Mouse (Mus musculus) thymus, postnatal 36 days (tissue): ENCODE results near the gene Dact2.
A peak's percentile ranks its signal among the peaks of the same experiment; 100 is the strongest.

Source experiments
- DNase-seq, 2 experiments: peaks; one replicate each; pipeline ENCODE4 v3.0.0; 2022; ENCODE audit warnings: mixed read lengths in 2 of 2

Gene Dact2

DNA sequence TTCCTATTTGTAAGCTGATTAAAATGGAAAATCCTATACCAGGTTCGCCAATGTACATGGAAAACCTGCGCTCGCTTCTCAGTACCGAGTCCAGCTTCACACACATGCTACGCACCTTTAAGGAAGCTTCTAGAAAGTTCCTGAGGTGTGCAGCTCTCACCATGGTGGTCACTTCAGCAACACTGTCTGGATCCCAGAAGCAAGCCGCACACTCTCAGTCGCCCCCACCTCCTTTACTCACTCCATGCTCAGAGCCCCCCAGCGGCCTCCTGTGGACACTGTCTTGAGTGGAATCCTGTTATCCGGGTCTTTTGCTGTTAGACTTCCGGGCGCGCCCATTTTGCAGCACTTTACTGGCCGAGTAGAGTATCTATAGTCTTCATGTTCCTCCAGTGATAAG is at the start of gene Dact2:
TSS of gene Dact2 (minus strand) at position 244 of the 400 bp plus-strand sequence.
- DNase-seq, result no peak

DNA sequence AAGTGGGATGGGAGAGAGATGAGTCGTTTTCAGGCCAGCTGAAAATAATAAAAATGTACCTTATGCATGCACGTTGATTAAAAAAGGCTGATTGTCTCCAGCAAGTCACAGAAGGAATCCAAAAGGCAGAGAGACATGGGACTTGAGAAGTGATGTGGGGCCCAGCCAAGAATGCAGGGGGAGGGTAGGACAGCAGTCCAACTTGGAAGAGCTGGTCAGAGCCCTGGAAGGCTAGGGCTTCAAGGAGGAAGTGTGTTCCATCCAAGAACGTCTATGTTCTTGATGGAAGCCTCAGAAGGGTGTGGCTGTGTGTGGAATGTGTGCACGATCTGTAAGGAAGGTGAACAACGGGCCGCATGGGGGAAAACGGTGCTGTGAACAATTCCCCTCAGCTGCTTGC is 48.4 kb upstream of the Dact2 start:
- DNase-seq, result no peak

DNA sequence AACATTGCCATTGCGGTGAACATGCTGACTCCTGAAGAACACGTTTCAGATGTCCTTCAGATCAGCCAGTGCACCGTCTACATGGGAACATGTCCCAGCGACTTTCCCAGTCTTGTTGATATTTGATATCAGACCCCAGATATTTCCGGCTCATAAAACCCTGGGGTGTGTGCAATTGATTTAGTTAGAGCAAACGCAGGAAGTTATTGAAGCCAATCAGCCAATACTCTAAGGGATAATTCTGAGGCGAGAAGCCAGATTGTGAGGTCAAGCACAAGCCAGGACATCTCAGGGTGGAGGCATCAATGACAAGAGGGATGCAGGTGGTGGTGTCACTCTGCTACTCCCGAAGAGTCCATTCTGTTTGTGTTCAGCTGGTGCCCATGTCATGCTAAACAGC is 46.3 kb upstream of the Dact2 start:
- DNase-seq, result no peak

DNA sequence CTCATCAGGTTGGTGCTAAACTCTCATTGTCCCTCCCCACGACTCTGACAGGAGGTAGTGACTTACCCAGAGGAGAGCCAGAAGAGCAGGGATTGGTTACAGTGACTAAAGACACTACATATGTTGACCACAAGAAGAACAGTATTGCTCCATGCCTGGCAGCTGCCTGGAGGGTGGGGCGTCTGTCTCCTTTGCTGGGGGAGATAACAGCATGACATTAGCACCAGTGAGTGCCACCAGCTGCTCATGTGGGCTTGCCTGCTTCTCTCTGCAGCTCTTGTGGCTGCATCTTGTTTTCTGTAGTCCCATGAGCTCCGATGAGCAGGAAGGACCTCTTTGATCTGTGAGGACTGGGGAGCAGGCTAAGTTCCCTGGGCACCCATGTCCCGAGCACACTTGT is 45.5 kb upstream of the Dact2 start:
- DNase-seq, result no peak

DNA sequence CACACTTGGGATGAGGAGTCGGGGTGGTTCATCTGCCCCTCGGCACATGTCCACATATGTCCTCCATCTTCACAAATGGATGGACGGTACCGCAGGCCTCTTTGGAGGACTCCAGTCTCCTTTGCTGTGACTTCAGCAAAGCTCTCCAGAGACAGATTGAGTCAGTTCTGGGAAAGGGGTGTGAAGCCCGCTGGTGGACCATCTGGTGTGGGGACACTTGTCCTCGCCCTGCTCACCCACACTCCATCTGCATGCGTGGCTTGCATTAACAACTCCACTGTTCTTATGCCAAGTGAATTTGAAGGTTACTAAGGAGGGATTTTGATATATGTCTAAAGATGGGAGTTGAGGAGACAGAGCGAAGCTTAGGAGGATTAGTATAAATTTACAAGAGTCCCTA is 43.8 kb upstream of the Dact2 start:
- DNase-seq, result no peak

DNA sequence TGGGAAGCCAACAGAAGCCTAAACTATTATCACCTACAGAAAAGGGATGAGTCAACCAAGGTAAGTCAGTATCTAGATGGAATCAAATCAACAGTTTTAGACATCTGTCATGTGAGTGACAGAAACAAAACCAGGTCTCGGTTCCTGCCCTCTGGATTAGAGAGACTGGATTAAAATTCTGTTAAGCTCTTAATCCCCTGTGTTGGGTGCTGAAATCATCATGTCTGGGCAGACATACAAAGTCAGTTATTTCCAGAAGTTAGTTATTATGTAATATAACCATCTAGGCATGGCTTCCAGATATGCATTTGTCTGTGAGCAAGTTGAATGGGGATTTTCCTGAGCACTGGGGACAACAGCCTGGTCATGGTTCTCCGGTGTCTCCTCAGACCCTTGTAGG is 42.2 kb upstream of the Dact2 start:
- no peak for DNase-seq

DNA sequence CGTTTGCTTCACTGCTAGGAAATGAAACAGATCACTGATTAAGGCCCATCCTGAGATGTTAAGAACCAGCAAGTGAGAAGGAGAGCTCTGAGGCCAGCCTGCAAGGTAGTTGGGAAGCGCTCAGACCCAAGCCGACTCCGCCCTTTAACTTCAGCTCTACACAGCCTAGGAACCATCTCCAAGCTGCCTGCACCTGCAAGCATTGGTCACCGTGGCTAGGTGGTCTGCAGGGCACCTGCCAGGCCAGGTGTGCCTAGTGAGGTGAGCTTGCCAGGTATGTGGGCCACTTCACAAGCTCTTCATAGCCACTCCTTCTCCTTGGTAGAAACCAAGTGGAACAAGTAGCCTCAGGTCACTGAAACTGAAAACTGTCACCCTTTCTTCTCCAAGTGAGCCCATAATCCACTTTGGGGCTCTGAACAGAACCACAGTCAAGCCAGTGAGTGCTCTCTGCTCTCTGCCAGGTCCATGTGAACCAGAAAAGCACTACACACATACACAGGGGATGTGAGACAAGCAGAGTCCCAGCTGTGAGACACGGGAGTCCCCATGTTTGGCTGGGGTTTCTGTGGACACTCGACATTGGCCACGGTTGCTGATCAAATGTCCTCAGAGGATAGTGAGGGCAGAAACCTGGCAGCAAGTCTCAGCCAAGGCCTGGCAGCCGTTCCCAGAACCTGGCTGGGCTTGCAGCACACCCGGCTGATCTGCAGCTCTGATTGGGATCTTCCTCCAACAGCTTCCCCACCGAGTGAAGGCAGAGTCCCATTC is 40.3 kb upstream of the Dact2 start:
- DNase-seq, result no peak

DNA sequence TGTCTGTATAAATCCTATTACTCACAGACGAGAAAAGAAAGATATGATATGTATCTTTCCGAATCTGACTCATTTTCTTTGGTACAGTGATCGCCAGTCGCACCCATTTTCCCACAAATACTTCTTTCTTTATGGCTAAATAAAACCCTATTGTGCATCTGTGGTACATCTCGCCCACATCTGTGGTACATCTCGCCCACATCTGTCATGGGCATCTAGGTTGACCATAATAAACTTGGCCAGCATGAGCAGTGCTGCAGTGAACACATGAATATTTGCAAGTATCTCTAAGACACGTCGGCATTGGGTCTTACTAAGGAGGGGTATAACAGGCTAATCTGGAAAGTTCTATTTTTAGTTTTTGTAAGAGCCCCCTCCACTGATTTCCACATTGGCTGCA is 38.5 kb upstream of the Dact2 start:
- no peak for DNase-seq

DNA sequence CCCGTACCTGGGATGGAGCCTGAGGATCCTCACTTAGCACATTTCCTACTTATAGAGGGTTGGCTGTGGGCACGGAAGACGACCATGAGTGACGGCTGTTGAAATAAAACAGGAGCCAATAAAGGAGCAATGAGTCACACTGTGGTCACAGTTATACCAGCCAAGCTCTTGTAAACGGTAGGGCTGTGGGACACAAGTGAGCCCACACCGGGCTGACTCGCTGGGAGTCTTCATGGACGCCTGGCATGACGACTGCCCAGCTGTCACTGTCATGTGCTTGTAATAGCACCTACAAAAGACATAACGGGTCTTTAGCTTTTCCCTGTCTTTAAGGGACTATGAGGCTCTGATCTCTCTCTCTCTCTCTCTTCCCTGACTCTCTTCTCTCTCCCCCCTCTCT is 35.9 kb upstream of the Dact2 start:
- DNase-seq, result no peak

DNA sequence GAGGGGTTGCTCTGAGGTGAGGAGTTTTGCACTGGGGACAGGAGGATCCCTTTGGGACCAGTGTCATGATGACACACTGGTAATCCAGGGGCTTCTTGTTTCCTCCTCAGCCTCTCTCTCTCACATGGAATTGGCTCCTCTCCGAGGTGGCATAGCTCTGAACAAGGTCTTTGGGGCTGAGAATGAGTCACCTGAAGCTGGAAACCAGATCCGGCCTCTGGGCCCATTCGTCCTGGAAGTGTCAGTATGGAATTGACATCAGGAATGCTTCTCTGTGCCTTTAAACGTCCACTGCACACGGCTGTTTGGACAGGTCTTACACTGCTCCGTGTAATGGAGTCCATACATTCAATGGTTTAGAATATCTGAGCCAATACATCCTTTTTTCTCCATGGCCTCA is 33.0 kb upstream of the Dact2 start:
- no peak for DNase-seq

DNA sequence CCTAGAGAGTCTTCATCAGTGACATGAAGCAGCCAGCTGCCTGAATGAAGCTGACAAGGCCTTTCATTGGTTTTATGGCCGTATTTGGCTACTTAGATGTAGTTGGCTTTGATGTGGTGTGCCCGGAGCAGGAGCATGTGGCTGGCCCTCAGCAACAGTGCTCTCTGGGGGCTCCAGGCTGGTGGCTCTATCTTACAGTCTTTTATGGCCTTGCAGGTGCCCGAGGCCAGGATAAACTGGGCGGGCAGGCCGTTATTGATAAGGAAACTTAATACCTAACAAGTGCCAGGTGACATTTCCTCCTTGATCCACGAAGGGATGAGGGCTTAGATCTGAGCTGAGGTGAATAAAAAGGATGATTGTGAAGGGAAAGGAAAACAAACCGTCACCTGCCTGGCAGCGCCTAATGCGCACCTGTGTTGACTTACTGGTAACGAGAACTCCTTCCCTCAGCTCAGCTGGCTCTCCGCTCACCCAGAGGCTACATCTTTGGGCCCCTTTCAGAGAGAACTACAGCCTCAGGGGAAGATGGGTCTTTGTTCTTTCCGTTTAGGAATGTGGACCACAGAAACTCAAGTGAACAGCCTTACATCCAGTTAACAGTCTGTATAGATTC is 30.8 kb upstream of the Dact2 start:
- no peak for DNase-seq

DNA sequence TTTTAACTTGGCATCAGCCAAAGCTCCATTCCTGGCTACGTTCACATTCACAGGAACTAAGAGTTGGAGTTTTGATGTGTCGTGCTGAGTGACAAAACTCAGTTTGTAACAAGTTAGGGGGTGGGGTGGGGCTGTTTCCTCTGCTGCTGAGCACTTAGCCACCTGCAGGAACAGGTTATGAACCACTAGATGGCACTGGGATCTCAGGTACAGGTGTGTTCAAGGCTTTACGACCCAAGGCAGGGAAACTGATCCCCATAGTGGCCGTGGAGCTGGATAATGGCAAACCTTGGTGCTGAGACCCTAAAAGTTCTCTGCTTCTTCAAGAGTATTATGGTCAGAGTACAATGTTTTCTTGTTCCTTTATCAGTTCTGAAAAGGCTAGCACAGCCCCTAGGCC is 29.6 kb upstream of the Dact2 start:
- no peak for DNase-seq

DNA sequence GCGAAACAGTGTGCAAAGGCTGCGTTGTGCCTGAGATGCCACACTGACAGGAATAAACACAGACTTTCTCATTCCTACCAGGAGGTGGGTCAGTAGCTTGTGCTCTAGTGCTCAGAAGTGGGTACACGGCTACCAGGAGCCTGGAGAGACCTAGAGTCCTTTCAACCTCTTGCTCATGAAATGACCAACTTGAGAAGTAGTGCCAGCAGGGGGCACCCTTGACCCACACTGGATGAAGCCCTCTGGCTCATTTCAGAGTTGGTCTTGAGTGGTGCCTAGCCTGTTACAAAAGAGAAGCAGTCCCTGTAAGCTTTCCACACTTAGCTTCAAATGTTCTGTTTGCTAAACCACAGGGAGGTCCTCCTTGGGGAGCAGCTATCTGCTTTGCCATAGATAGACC is 28.5 kb upstream of the Dact2 start:
- DNase-seq, result peak; percentile 15 to 25

DNA sequence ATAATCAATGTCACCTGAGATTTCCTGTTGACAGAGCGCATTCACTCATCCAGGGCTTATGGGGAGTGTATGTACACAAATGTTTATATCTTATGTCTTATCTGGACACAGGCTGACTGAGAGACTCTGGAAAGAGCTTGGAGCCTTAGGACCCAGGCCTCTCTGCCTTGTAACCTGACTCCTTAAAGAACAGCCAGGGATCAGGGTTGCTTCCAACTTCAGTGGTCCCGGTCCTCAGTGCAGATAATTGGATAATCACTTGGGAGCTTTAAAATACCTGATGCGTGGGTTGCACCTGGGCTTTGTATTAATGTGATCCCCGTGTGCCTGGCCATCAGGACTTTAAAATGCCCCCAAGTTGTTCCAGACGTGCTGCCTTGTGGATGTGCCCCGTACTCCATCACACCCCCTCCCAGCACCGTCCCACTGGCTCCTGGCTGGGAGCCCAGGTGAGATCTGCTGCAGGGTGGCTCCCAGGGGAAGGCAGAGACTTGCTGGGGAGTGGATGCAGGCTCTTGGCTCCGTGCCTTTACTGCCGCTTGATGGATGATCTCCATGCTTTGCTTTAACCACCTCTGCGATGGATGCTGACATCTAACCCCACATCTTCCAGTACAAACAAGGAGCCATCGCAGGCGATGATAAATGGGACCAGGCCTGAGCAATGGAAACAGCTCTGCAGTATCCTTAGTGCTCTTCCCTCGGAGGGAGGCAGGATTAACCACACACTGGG is 26.8 kb upstream of the Dact2 start:
- no peak for DNase-seq

DNA sequence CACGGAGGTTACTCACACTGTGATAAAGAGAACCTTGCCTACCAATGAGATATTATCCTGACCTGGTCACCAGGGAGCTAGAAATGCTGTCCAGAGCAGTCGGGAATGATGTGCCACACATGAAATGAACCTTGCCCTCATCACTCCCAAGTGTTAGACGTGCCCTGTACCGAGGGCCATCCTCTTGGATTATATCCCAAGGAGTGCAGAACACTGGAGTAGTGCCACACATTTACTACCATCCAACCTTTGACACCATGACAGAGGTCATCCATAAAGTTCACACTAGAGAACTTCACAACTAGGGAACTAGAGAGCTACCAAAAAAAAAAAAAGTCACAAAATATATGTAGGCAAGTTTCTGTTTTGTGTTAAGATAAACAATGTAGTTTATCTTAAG is 24.3 kb upstream of the Dact2 start:
- no peak for DNase-seq

DNA sequence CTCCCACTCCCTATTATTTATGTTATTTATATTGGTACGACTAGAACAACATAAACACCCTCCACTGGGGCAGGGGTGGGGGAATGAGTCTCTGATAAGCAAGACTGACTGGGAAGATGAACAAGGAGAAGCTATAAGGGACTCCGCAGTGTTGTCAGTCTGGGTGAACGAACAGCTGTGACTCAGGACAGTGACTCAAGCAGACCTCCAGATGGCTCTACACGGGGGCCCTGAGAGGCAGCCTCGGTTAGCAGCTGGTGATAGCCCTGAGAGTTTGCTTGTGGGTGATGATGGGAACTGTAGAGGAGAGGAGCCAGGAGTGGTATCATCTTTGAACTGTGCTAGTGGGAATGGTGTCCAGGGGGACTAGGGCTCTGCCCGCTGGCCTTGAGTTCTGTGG is 23.5 kb upstream of the Dact2 start:
- no peak for DNase-seq

DNA sequence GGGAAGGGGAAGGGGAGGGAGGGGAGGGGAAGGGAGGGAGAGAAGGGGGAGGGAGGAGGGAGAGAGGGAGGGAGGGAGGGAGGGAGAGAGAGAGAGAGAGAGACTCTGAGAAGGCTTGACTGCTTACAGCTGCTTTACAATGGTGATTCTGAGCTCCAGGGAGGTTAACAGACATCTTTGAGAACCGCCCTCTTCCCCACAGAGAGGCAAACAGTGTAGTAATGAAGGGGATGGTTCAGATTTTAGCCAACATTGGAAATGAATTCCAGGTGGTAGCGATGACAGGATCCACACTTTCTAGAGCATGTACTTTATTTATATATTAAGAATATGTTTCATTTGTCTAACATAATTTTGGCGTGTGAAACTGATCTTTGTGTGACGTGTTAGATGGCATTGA is 22.7 kb upstream of the Dact2 start:
- DNase-seq, result no peak

DNA sequence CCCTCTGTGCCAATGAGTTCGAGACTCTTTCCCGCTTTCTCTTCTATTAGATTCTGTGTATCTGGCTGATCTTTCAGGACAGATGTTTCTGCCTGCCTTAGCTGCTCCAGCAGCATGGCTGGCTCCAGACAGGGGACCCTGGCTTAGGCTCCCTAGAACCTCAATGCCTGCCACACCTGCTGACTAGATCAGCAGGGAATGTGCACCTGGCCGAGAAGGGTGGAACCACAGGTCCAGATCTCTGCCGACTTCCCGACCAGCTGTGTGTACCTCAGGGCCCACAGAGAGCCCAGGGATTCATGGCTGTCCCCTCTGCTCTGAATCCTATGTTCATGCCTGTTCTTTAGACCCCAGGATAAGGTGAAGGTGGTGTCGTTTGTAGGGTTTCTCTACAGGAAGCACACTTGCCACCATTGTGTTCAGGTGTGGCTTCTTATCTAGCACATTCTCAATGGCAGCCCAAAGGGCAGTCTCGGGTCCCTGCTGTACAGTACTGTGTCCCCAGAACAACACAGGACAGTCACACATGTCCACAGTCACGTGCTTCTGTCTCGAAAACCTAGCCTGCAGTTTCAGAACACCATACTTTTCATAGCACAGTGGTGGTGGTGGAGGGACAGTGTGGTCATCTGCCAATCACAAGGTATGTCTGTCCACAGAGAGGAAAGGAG is 22.0 kb upstream of the Dact2 start:
- no peak for DNase-seq

DNA sequence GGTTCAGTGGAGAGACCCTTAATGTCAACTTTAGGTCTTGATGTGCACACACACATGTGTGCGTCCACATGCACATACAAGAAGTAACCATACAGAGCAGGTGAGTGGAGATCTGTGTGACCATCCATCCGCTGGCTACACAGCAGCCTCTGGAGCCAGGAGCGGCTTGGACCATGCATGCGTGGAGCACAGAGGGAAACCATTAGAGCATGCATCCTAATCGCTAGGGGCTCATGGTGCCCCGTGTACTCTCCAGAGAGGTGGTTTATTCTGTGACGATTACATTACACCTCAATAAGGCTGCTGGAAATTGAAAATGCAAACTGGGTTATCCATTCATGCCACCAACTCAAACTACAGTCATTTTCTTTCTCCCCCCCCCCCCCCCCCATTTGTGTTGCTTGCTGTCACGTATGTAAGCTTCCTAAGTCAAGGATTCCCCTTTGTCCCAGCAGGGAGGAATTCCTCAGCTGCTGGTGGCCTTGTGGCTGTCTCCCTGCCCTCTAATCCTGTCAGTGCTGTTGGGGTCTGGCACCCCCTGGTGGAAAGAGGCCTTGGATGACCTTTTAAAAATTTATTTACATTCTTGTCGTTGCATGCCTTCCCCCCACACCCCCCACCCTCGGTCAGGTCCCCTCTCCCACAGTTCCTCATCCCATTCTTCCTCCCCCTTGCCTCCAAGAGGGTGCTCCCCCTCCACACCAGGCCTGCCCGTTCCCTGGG is 17.9 kb upstream of the Dact2 start:
- DNase-seq, result no peak

DNA sequence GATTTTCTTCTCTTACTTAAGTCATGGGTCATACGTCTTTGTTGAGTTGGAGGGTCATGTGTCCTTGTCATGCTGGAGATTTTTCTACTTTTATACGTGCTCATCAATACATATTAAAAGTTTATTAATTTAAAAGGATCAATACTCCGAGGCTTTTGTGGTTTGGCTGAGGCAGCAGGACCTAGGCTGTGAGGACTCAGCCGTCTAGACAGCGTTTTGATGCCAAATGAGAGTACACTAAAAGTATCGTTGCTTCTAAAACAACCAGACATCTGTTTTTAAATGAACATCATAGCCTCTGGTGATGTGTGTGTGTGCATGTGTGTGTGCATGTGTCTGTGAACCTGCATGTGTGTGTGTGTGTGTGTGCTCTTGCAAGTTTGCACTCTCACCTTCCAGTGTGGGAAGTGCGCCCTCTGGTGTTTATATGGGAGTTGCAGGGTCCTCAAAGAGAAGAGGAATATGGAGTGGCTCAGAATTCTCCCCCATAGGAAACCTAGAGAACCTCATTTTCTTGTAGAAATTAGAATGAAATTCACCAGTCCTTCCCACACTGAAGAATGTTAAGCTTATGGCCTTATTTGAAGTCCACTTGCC is 16.6 kb upstream of the Dact2 start:
- no peak for DNase-seq

DNA sequence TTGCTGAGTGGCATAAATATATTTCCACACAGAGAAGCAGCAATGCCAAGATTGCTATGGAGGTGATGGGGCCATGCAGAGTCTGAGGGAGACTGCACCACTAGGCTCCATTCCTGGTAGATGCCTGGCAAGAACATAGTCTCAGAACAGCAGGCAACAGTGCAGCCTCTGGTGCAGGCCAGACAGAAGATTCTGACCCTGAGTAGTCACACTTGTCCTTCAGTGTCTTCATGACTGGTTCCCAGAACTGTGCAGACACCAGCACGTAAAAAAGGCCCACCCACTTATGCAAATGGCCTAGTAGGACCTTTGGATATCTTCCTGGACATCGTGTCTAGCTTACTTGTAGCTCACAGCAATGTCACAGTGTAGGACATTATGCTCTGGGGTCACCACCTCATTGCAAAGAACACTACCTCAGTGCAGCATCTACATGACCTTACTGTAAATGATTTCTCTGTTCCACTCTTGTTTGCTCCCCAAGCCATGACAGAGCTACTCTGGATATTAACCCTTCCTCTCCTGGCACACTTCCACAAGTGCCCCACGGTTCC is 9.9 kb upstream of the Dact2 start:
- no peak for DNase-seq

DNA sequence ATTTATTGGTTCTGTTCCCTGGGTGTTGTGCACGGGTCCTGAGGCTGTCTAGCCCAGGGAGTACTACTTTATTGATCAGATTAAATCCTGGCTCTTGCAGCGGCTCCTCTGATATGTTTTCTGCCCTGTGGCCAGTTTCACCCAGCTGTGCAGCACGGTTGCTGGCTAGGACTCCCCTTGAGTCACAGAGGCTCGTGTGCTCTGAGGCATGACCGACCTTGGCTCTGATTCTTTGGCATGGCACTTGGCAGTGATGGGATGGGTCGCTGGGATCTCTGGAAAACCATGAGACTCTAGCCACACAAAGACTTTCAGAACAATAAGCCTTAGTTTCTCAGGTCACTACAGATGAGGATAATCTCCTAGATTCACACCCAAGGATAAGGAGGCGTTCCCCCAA is 8.7 kb upstream of the Dact2 start:
- DNase-seq, result no peak
